Mouse (Mus musculus): ENCODE measurements around the gene Wipi2. TPM values are rescaled to one million over a fixed set of nuclear protein-coding genes. Genes with fewer than 3 reads are reported as not detected.

The Wipi2 gene
- polyA plus RNA-seq, 2 experiments: 20.5 to 28.3 TPM

GRCm38 (mm10) chr5:142616326-142616725 is 11.2 kb upstream of the Wipi2 start:
- no peak overlapping the region for H3K27ac ChIP-seq
- DNase-seq (ENCODE audit: low read depth in 3 of 3, low spot score in 3 of 3) (no peak), ATAC-seq (ENCODE audit: insufficient read depth) (no peak)
- no peaks in the 10 kb centered on the region for H3K27me3 ChIP-seq (ENCODE audit: control insufficient read depth, insufficient read depth, low read length)
- 34% methylated on average over 6 of the region's 6 CpGs for WGBS (ENCODE audit: insufficient replicate concordance)
- TF ChIP-seq EP300 (IDR thresholded peaks at IDR 0.05; ENCODE audit: low read depth) (no peak), CTCF (IDR thresholded peaks at IDR 0.05; ENCODE audit: low read depth) (no peak)
- H3K4me2 ChIP-seq (ENCODE audit: low read depth): no peak overlapping the region
- no peaks in the 10 kb centered on the region for H3K9me3 ChIP-seq (ENCODE audit: control insufficient read depth, low read length)
- H3K4me3 ChIP-seq (ENCODE audit: insufficient read depth in 1 of 2, low read depth in 2 of 2, low read length in 2 of 2): no peak overlapping the region
- H3K9ac ChIP-seq (replicated peaks): no peak overlapping the region
- H3K4me1 ChIP-seq (replicated peaks; ENCODE audit: control insufficient read depth in 2 of 2, insufficient read depth in 2 of 2, low read length in 1 of 2): no peaks in the 10 kb centered on the region
- H3K36me3 ChIP-seq (replicated peaks; ENCODE audit: control insufficient read depth, insufficient read depth, low read depth): no peaks in the 10 kb centered on the region

- no peaks in the 10 kb centered on the region for H3K4me1 ChIP-seq (replicated peaks; ENCODE audit: control insufficient read depth in 2 of 2, insufficient read depth in 2 of 2, low read length in 1 of 2)
- H3K9me3 ChIP-seq (ENCODE audit: control insufficient read depth, low read length): no peaks in the 10 kb centered on the region
- no peak overlapping the region for H3K9ac ChIP-seq (replicated peaks)
- no peaks in the 10 kb centered on the region for H3K36me3 ChIP-seq (replicated peaks; ENCODE audit: control insufficient read depth, insufficient read depth, low read depth)
- no peak for ATAC-seq (ENCODE audit: insufficient read depth)
- no peak overlapping the region for H3K4me2 ChIP-seq (ENCODE audit: low read depth)
- 12% methylated on average over 5 of the region's 5 CpGs for WGBS (ENCODE audit: insufficient replicate concordance)
- H3K4me3 ChIP-seq (ENCODE audit: insufficient read depth in 1 of 2, low read depth in 2 of 2, low read length in 2 of 2): no peak overlapping the region
- H3K27me3 ChIP-seq (ENCODE audit: control insufficient read depth, insufficient read depth, low read length): no peaks in the 10 kb centered on the region
- H3K27ac ChIP-seq: no peak overlapping the region
- no peak for DNase-seq (ENCODE audit: low read depth in 3 of 3, low spot score in 3 of 3)
- peak; percentile 73 for TF ChIP-seq CTCF (IDR thresholded peaks at IDR 0.05; ENCODE audit: low read depth)
- TF ChIP-seq EP300 (IDR thresholded peaks at IDR 0.05; ENCODE audit: low read depth): no peak
These were observed 7.6 kb upstream of the Wipi2 start for GRCm38 (mm10) chr5:142619866-142620265.

- Histone ChIP-seq H3K36me3 (replicated peaks; ENCODE audit: control insufficient read depth, insufficient read depth, low read depth) (no peaks in the 10 kb centered on the region), H3K4me2 (ENCODE audit: low read depth) (no peak overlapping the region), H3K9ac (replicated peaks) (no peak overlapping the region), H3K27me3 (ENCODE audit: control insufficient read depth, insufficient read depth, low read length) (no peaks in the 10 kb centered on the region), H3K9me3 (ENCODE audit: control insufficient read depth, low read length) (no peaks in the 10 kb centered on the region), H3K4me3 (ENCODE audit: insufficient read depth in 1 of 2, low read depth in 2 of 2, low read length in 2 of 2) (no peak overlapping the region), H3K4me1 (replicated peaks; ENCODE audit: control insufficient read depth in 2 of 2, insufficient read depth in 2 of 2, low read length in 1 of 2) (no peaks in the 10 kb centered on the region), H3K27ac (no peak overlapping the region)
- no peak for TF ChIP-seq CTCF (IDR thresholded peaks at IDR 0.05; ENCODE audit: low read depth)
- no peak for TF ChIP-seq EP300 (IDR thresholded peaks at IDR 0.05; ENCODE audit: low read depth)
- ATAC-seq (ENCODE audit: insufficient read depth): no peak
- no peak for DNase-seq (ENCODE audit: low read depth in 3 of 3, low spot score in 3 of 3)
- 63% methylated on average over 2 of the region's 2 CpGs for WGBS (ENCODE audit: insufficient replicate concordance)
These were observed 6.1 kb upstream of the Wipi2 start for GRCm38 (mm10) chr5:142621421-142621820.

- DNase-seq (ENCODE audit: low read depth in 3 of 3, low spot score in 3 of 3) (no peak), ATAC-seq (ENCODE audit: insufficient read depth) (no peak)
- no peaks in the 10 kb centered on the region for H3K27me3 ChIP-seq (ENCODE audit: control insufficient read depth, insufficient read depth, low read length)
- no peaks in the 10 kb centered on the region for H3K4me1 ChIP-seq (replicated peaks; ENCODE audit: control insufficient read depth in 2 of 2, insufficient read depth in 2 of 2, low read length in 1 of 2)
- H3K27ac ChIP-seq: no peak overlapping the region
- no peaks in the 10 kb centered on the region for H3K9me3 ChIP-seq (ENCODE audit: control insufficient read depth, low read length)
- H3K9ac ChIP-seq (replicated peaks): no peak overlapping the region
- H3K4me2 ChIP-seq (ENCODE audit: low read depth): no peak overlapping the region
- H3K36me3 ChIP-seq (replicated peaks; ENCODE audit: control insufficient read depth, insufficient read depth, low read depth): no peaks in the 10 kb centered on the region
- TF ChIP-seq EP300 (IDR thresholded peaks at IDR 0.05; ENCODE audit: low read depth) (no peak), CTCF (IDR thresholded peaks at IDR 0.05; ENCODE audit: low read depth) (no peak)
- no peak overlapping the region for H3K4me3 ChIP-seq (ENCODE audit: insufficient read depth in 1 of 2, low read depth in 2 of 2, low read length in 2 of 2)
- 19% methylated on average over 1 of the region's 1 CpGs for WGBS (ENCODE audit: insufficient replicate concordance)
These were observed 5.4 kb upstream of the Wipi2 start for GRCm38 (mm10) chr5:142622134-142622533.

- no peaks in the 10 kb centered on the region for H3K27me3 ChIP-seq (ENCODE audit: control insufficient read depth, insufficient read depth, low read length)
- H3K9ac ChIP-seq (replicated peaks): no peak overlapping the region
- ATAC-seq (ENCODE audit: insufficient read depth): no peak
- DNase-seq (ENCODE audit: low read depth in 3 of 3, low spot score in 3 of 3): no peak
- peak; percentile 33; the same call in 1 of the 2 replicates for TF ChIP-seq CTCF (IDR thresholded peaks at IDR 0.05; ENCODE audit: low read depth)
- no peak for TF ChIP-seq EP300 (IDR thresholded peaks at IDR 0.05; ENCODE audit: low read depth)
- 73% methylated on average over 7 of the region's 7 CpGs for WGBS (ENCODE audit: insufficient replicate concordance)
- H3K4me2 ChIP-seq (ENCODE audit: low read depth): no peak overlapping the region
- no peaks in the 10 kb centered on the region for H3K9me3 ChIP-seq (ENCODE audit: control insufficient read depth, low read length)
- no peak overlapping the region for H3K4me3 ChIP-seq (ENCODE audit: insufficient read depth in 1 of 2, low read depth in 2 of 2, low read length in 2 of 2)
- no peak overlapping the region for H3K27ac ChIP-seq
- no peaks in the 10 kb centered on the region for H3K36me3 ChIP-seq (replicated peaks; ENCODE audit: control insufficient read depth, insufficient read depth, low read depth)
- H3K4me1 ChIP-seq (replicated peaks; ENCODE audit: control insufficient read depth in 2 of 2, insufficient read depth in 2 of 2, low read length in 1 of 2): peaks cover under 1 to 4% of the 10 kb centered on the region in 2 experiments; a peak in 3 of 4 replicates
These were observed 4.4 kb upstream of the Wipi2 start for GRCm38 (mm10) chr5:142623080-142623479.
